Mouse (Mus musculus): Measurements from ENCODE around the gene Sec16a.

Gene Sec16a

GRCm38 (mm10) chr2:26444946-26445665 is at the start of gene Sec16a:
Gene Sec16a, minus strand, starts transcription at chr2:26445216.
- DNase-seq (ENCODE audit: low read depth, low spot score), result peak; percentile 100

DNA sequence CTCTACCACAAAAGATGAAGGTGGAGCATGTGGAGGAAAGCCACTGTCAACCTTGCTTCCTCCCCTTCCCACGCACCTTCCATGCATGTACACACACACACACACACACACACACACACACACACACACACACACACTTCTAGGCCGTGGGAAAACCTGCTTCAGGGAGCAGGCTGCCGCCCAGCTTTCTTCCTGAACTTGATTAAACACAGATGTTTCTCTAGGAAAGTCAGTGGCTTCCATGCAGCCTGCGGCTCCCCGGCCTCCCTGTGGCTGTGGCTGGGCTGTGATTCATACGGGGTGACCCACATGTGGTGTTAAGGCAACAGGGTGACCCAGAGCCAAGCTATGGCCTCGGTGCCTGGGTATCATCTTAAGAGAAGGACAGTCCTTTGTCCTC is 49.4 kb upstream of the Sec16a start:
- DNase-seq (ENCODE audit: low read depth, low spot score), result no peak

DNA sequence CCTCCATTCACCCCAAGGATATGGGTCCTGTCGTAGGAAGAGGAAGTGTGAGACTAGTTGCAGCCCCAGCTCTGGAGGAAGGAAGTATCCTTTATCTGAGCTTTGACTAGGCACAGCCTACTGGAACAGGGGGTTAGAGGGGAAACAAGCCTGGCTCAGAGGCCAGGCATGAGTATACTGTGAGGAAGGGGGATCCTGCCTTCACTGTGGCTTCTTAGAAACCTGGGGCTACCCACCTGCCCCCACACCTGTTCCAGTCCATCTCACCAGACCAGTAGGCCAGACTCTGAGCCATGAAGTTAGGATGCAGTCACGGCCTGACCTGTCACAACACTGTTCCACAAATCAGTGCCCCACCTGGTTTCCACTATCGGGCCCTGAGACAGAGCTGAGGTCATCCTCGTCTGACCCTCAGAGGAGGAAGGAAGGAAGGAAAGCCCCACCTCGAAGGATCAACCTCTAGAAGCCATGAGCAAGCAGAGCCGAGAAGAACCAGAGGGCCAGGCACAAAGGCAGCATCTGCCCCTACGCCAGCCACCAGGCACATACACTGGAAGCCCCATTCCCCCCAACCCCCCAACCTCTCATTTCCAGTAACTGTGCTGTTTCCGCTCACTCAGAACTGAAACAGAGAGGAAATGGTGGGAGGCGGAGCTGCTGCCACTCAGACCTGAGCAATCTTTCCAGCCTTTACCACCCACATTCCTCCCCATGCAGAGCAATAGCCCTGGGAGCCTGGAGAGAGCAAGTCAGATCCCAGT is 48.2 kb upstream of the Sec16a start:
- no peak for DNase-seq (ENCODE audit: low read depth, low spot score)

- no peak for DNase-seq (ENCODE audit: low read depth, low spot score)
Measured at GRCm38 (mm10) chr2:26490760-26491301, 45.8 kb upstream of the Sec16a start.

DNA sequence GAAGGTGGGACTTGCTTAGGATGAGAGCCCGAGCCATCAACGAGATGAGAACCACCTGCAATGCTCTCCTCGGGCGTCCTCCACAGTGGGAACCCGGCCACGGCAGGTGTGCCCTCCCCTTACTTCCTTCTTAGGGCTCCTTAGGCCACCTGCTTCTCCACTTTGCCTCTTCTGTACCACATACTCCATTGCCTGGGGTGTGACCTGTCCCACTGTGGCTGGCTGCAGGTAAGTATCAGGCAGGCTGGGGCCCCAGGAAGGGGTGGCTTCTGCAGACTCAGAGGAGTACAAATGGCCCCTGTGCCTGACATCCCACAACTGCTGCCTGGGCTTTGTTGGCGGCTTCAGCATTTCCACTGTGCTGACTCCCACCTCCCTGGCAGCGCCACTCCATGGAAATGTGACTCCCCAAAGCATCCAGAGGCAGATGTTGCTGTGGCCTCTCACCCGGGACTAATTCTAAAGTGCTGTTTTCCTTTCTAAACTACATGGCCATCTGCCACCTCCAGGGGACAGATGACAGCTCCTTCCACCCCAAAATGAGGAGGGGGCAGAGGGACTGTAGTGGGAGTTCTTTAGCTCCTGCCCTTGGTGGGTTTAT is 43.6 kb upstream of the Sec16a start:
- DNase-seq (ENCODE audit: low read depth, low spot score), result no peak

DNA sequence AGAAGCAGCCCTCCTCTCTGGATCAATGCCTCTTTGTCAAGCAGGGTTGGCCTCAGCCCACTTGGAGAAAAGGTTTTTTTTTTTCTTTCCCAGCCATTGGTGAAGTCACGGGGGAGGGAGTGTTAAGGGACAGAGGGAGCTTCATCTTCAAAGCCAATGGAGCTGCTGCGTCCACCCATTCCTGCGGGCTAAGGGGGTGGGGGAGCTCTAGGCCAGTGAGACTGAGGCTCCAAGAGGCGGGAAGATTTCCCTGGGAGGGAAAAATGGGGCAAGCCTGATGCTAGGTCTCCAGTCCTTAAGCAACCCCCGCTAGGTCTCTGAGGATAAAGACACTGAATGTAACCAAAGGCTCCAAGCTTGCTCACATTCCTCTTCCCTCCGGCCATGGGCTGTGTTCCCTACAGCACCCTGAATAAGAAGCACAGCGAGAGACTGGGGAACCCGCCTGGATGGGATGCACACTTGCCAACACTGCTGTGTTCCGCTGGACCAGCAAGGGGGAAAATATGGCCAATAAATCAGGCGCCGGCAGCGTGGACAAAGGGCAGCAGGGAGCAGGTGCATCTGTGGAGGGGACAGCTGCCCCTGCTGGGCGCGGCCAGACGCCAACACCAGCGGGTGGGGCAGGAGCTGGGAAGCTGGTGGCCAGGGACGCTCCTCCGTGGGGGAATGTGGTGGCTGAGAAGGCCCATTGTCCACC is 42.5 kb upstream of the Sec16a start:
- DNase-seq (ENCODE audit: low read depth, low spot score), result no peak

DNA sequence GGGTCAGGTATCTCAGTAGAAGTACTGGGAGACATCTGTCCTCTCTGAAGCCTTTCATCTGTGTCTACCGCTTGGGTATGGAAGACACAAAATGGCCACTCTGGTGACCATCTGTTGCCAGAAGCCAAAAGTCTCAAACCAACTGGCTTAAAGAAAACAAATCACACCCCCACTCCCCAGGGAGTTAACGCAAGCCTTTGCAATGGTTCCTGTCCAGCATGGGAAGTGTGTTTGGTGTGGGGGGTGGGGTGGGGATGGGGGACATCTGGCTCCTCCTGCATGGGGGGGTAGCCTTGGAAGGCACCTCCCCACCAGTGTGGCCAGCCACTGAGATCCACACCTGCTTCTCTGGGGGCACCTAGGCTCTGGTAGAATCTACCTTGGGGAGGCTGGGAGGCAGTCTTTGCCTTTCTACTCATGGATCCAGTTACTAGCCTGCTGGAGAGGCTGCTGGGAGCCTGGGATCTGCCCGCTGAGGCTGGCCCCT is 41.9 kb upstream of the Sec16a start:
- DNase-seq (ENCODE audit: low read depth, low spot score), result no peak

DNA sequence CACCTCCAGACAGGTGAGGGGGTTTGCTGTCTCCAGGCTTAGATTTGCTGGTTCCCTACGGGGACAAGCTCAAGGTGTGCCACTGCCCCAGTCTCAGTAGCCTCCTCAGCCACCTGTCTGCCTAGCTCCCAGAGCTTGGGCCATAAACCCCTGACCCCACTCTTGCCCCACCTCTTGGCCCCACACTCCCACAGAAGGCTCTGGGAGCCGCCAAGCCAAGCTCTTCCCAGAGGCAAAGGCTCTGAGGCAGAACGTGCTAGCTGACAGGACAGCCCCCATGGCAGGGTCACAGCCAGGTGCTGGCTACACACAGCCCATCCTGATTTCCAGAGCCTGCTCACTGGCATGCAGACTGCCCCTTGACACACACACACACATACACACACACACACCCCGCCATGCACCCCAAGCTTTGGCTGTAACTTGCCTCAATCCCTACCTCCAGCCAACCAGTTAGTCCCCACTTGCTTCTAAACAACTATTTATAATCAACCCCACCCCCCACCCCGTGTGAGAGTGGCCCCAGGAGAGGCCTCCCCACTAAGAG is 41.3 kb upstream of the Sec16a start:
- no peak for DNase-seq (ENCODE audit: low read depth, low spot score)

- DNase-seq (ENCODE audit: low read depth, low spot score), result no peak
Measured at GRCm38 (mm10) chr2:26485710-26486109, 40.7 kb upstream of the Sec16a start.

GRCm38 (mm10) chr2:26485278-26485677 is 40.3 kb upstream of the Sec16a start:
- DNase-seq (ENCODE audit: low read depth, low spot score), result no peak

- DNase-seq (ENCODE audit: low read depth, low spot score), result no peak
Measured at GRCm38 (mm10) chr2:26484169-26484568, 39.2 kb upstream of the Sec16a start.

- no peak for DNase-seq (ENCODE audit: low read depth, low spot score)
Measured at GRCm38 (mm10) chr2:26483230-26483869, 38.3 kb upstream of the Sec16a start.

- no peak for DNase-seq (ENCODE audit: low read depth, low spot score)
Measured at GRCm38 (mm10) chr2:26482824-26483223, 37.8 kb upstream of the Sec16a start.

GRCm38 (mm10) chr2:26481724-26482495 is 36.9 kb upstream of the Sec16a start:
- no peak for DNase-seq (ENCODE audit: low read depth, low spot score)

DNA sequence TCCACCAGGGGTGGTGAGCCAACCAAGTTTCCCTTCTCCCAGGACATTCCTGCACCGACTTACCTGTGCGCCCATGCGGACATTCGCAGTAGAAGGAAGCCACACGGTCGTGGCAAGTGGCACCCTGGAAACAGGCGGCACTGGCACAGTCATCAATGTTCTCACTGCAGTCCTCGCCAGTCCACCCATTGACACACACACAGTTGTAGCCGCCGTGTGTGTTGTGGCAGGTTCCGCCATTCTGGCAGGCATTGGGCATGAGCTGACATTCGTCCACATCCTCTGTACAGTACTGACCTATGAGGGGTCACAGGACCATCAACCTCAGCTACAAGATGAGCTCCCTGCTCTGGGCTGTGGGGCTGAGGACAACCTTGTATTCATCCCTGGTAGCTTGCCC is 35.9 kb upstream of the Sec16a start:
- no peak for DNase-seq (ENCODE audit: low read depth, low spot score)

GRCm38 (mm10) chr2:26478685-26479205 is 33.7 kb upstream of the Sec16a start:
- DNase-seq (ENCODE audit: low read depth, low spot score), result no peak

GRCm38 (mm10) chr2:26477911-26478310 is 32.9 kb upstream of the Sec16a start:
- no peak for DNase-seq (ENCODE audit: low read depth, low spot score)

DNA sequence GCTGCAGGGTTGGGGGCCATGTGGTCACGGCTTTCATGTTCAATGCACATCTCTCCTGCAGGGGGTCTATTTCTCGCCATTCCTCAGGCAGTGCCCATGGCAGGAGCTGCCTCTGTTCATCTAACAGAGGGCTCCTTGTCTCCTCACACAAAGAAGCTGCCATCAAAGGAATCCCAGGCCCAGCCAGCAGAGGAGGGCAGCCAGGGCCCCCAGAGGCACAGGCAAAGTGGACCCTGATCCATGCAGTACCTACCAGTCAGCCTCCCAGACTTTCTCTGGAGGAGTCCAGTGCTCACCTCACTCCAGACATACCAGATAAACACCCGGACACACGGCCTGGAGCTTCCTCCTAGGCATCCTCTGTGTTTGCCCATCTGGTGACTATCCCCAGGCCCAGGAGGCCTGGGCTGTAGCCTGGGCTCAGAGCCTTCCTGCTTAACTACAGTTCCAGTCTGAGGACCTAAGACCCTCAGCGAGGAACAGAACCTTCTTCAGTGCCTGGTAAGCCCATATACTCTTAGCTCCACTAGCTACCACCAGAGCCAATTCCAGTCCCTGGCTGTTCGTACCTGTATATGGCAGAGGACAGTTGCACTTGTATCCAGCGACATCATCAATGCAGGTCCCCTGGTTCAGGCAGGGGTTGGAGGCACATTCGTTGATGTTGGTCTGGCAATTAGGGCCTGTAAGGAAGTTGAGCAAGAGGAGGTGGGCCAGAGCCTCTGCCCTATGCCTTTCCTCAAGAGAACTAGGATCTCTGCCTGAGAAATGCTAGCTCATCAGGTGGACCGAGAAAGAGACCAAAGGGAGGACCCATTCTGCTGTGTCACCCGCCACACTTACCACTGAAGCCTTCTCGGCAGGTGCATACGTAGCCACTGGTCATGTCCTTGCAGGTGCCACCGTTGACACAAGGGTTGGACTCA is 30.8 kb upstream of the Sec16a start:
- no peak for DNase-seq (ENCODE audit: low read depth, low spot score)

All from telencephalon, adult 2 months (tissue).